Mouse (Mus musculus): ENCODE data around the gene Zfp664. TPM values are rescaled to one million over a fixed set of nuclear protein-coding genes. Genes with fewer than 3 reads are reported as not detected.

Gene Zfp664
- polyA plus RNA-seq, 1 experiment from 2014 or later, result 110 TPM

DNA sequence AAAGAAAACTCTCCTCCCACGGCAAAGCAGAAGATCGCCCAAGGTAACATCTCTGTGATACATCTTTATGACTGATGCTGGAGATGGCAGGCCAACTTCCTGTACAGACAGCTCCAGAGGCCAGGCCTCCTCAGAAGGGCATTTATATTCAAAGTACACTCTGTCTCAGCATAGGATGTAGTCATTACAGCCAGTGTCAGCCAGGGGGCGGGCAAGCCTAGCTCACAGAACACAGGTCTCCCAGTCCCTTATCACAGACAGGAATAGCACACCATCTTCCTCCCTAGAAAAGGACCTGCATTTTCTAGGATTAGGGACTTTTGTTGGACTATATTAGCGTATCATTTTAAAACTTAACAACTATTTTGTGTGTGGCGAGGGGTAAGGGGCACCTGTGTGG lies 46.4 kb downstream of the Zfp664 start:
- H3K27me3 ChIP-seq (ENCODE audit: insufficient read depth, low read length), result no peaks in the 10 kb centered on the region
- H3K9ac ChIP-seq (replicated peaks; ENCODE audit: low read length), result no peak overlapping the region
- no peak overlapping the region for H3K27ac ChIP-seq (ENCODE audit: low read length)
- no peak overlapping the region for H3K4me2 ChIP-seq (replicated peaks; ENCODE audit: low read depth, low read length)
- no peak overlapping the region for H3K4me3 ChIP-seq (ENCODE audit: low read length)
- H3K9me3 ChIP-seq (ENCODE audit: low read length), result no peaks in the 10 kb centered on the region
- ATAC-seq (ENCODE audit: low FRiP score, low TSS enrichment), result peak; percentile 62
- no peaks in the 10 kb centered on the region for H3K36me3 ChIP-seq (ENCODE audit: insufficient read depth, low read length)
- WGBS, result 22% methylated on average over 5 of the region's 5 CpGs
- no peaks in the 10 kb centered on the region for H3K4me1 ChIP-seq (ENCODE audit: insufficient read depth, low read length)

- Histone ChIP-seq H3K27me3 (ENCODE audit: insufficient read depth, low read length) (no peaks in the 10 kb centered on the region), H3K36me3 (ENCODE audit: insufficient read depth, low read length) (no peaks in the 10 kb centered on the region), H3K9me3 (ENCODE audit: low read length) (no peaks in the 10 kb centered on the region), H3K27ac (ENCODE audit: low read length) (no peak overlapping the region), H3K4me1 (ENCODE audit: insufficient read depth, low read length) (no peaks in the 10 kb centered on the region), H3K4me2 (replicated peaks; ENCODE audit: low read depth, low read length) (no peak overlapping the region), H3K9ac (replicated peaks; ENCODE audit: low read length) (no peak overlapping the region), H3K4me3 (ENCODE audit: low read length) (no peak overlapping the region)
- 78% methylated on average over 6 of the region's 7 CpGs for WGBS
- no peak for ATAC-seq (ENCODE audit: low FRiP score, low TSS enrichment)
Observed at GRCm38 (mm10) chr5:124912276-124912675, 49.8 kb downstream of the Zfp664 start.

DNA sequence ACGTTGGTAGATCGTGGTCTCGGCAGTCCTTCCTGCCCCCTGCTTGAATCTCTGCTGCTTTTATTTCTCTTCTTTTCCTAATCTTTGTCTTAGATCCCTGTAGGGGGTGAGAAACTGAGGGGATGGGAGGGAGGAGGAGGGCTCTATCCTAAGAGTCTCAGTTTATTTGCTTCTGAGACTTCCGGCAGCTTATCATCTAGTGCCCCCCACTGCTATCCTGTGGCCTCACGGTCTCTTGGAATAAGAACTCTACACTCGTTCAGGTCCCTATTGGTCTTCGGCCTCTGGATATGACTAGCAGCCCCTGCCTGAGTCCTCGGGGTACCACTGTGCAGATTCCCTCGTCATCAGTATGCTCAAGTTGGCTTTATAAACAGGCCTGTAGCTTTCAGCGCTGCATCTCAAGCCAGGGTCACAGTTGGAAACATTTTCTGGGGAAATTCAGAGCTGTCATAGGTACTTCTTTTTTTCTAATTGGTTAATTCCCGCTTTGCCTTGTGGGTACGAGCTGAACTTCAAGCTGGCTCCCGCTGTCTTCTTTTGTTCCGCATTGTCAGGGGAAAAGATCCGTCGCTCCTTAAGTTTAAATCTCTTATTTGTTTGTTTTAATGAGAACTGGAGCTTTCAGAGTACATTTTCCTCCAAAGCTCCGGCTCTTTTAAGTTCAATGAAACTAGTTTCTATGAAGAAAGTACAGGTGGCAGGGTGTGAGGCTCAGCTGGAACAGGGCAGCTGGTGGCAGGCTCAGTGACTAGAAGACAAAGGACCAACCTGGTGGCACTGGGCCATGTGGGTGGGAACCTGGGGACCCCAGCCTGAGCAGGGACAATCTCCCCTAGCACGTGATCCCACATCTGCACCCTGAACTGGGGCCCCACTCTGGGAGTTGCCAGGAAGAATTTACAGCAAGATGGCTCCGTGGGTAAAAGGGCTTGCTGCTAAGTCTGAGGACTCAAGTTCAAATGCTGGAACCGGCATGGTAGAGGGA lies 50.7 kb downstream of the Zfp664 start:
- Histone ChIP-seq H3K9ac (replicated peaks; ENCODE audit: low read length) (no peak overlapping the region), H3K27ac (ENCODE audit: low read length) (no peak overlapping the region), H3K4me2 (replicated peaks; ENCODE audit: low read depth, low read length) (no peak overlapping the region), H3K9me3 (ENCODE audit: low read length) (no peaks in the 10 kb centered on the region), H3K4me3 (ENCODE audit: low read length) (no peak overlapping the region), H3K36me3 (ENCODE audit: insufficient read depth, low read length) (no peaks in the 10 kb centered on the region), H3K4me1 (ENCODE audit: insufficient read depth, low read length) (no peaks in the 10 kb centered on the region), H3K27me3 (ENCODE audit: insufficient read depth, low read length) (no peaks in the 10 kb centered on the region)
- WGBS, result 64% methylated on average over 20 of the region's 20 CpGs
- no peak for ATAC-seq (ENCODE audit: low FRiP score, low TSS enrichment)

- Histone ChIP-seq H3K36me3 (ENCODE audit: insufficient read depth, low read length) (no peaks in the 10 kb centered on the region), H3K27me3 (ENCODE audit: insufficient read depth, low read length) (no peaks in the 10 kb centered on the region), H3K4me3 (ENCODE audit: low read length) (no peak overlapping the region), H3K4me2 (replicated peaks; ENCODE audit: low read depth, low read length) (no peak overlapping the region), H3K9me3 (ENCODE audit: low read length) (no peaks in the 10 kb centered on the region), H3K9ac (replicated peaks; ENCODE audit: low read length) (no peak overlapping the region), H3K4me1 (ENCODE audit: insufficient read depth, low read length) (peaks cover 8% of the 10 kb centered on the region), H3K27ac (ENCODE audit: low read length) (no peak overlapping the region)
- 71% methylated on average over 3 of the region's 3 CpGs for WGBS
- ATAC-seq (ENCODE audit: low FRiP score, low TSS enrichment), result no peak
Observed at GRCm38 (mm10) chr5:124919798-124920197, 57.3 kb downstream of the Zfp664 start.

GRCm38 (mm10) chr5:124921410-124921809 lies 58.9 kb downstream of the Zfp664 start:
- Histone ChIP-seq H3K4me2 (replicated peaks; ENCODE audit: low read depth, low read length) (no peak overlapping the region), H3K27me3 (ENCODE audit: insufficient read depth, low read length) (no peaks in the 10 kb centered on the region)

DNA sequence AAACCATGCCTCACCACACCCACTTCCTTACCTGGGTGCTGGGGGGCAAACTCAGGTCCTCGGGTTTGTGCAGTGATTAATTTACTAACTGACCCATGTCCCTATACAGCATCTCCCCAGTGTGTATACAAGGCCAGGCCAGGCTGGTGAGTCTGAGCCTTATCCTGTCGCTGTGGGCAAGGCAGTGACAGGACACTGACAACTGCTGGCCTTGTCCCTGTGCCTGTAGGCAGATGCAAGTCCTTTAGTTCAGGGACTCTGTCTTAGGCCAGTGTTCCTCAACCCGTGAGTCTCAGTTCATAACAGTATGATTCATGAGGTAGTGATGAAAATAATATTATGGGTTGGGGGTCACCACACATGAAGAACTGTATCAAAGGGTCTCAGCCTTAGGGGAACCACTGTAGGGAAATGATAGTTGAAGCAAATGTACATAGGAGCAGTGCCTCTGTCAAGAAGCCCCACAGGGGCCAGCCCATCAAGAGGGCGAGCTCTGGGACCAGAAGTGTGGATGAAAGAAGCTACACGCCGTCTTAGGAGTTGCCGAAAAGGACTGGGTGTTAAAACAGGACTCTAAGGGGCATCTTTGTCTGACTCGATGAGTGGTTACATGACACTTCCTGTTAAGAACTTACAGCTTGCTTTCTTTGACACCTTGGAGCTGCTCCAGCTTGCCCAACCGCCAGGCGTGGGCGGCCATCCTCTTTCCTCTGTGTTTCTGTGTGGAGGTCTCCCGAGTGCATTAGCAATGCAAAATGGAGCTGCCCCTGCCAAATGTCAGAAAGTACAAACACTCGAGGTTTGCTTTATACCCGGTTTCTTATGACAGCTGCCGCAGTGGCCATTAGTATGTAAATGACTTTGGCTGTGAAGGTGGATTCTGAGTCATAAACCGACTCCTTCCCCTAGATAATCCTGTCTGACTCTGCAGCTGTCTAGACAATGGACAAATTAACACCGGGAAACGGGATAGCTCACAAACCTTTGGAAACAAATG lies 60.2 kb downstream of the Zfp664 start:
- Histone ChIP-seq H3K4me1 (ENCODE audit: insufficient read depth, low read length) (peaks cover 8% of the 10 kb centered on the region), H3K4me2 (replicated peaks; ENCODE audit: low read depth, low read length) (peak overlapping the region; percentile 4; the same call in 1 of the 2 replicates), H3K27me3 (ENCODE audit: insufficient read depth, low read length) (no peaks in the 10 kb centered on the region), H3K4me3 (ENCODE audit: low read length) (no peak overlapping the region), H3K9me3 (ENCODE audit: low read length) (no peaks in the 10 kb centered on the region), H3K27ac (ENCODE audit: low read length) (no peak overlapping the region), H3K9ac (replicated peaks; ENCODE audit: low read length) (0 out of 2 replicates have a peak overlapping the region, but pooled peaks have one; percentile 6), H3K36me3 (ENCODE audit: insufficient read depth, low read length) (no peaks in the 10 kb centered on the region)
- ATAC-seq (ENCODE audit: low FRiP score, low TSS enrichment), result 0 out of 2 replicates have a peak, but pooled peaks have one; percentile 12
- 15% methylated on average over 18 of the region's 18 CpGs for WGBS

More at GRCm38 (mm10) chr5:124921410-124921809, 58.9 kb downstream of the Zfp664 start:
- no peak overlapping the region for H3K27ac ChIP-seq (ENCODE audit: low read length)
- no peak for ATAC-seq (ENCODE audit: low FRiP score, low TSS enrichment)
- peaks cover 8% of the 10 kb centered on the region for H3K4me1 ChIP-seq (ENCODE audit: insufficient read depth, low read length)
- no peak overlapping the region for H3K4me3 ChIP-seq (ENCODE audit: low read length)
- H3K36me3 ChIP-seq (ENCODE audit: insufficient read depth, low read length), result no peaks in the 10 kb centered on the region
- no peak overlapping the region for H3K9ac ChIP-seq (replicated peaks; ENCODE audit: low read length)
- no peaks in the 10 kb centered on the region for H3K9me3 ChIP-seq (ENCODE audit: low read length)

DNA sequence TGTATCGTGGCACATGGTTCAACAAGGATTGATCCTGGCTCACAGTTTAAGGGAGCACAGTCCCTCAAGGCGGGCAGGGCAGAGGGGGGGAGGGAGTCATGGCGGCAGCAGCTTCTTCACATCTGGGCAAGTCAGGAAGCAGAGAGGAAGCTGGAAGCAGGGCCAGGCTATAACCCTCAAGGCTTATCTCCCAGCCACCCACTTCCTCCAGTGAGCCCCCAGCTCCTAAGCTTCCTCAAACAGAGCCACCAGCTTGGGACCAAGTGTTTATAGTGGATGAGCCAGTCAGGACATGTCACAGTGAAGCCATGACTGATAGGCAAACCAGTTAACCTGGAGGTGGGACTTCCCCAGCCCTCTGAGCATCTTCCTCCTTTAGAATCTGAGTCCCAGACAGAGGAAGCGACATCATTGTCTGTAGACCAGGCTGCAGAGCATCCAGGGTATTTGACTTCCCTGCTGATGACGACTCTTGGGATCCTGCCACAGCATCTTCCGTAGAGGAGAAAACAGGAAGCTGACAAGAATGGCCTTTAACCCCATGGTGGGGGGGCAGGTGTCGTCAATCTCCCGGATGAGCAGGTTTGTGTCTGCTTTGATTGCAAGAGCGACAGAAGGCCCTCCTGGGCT lies 67.0 kb downstream of the Zfp664 start:
- Histone ChIP-seq H3K9me3 (ENCODE audit: low read length) (peaks cover 5% of the 10 kb centered on the region; the same call in 1 of the 2 replicates), H3K9ac (replicated peaks; ENCODE audit: low read length) (no peak overlapping the region), H3K4me3 (ENCODE audit: low read length) (no peak overlapping the region), H3K4me1 (ENCODE audit: insufficient read depth, low read length) (no peaks in the 10 kb centered on the region), H3K4me2 (replicated peaks; ENCODE audit: low read depth, low read length) (no peak overlapping the region), H3K36me3 (ENCODE audit: insufficient read depth, low read length) (no peaks in the 10 kb centered on the region), H3K27ac (ENCODE audit: low read length) (no peak overlapping the region), H3K27me3 (ENCODE audit: insufficient read depth, low read length) (no peaks in the 10 kb centered on the region)
- no peak for ATAC-seq (ENCODE audit: low FRiP score, low TSS enrichment)
- WGBS, result 71% methylated on average over 9 of the region's 9 CpGs

DNA sequence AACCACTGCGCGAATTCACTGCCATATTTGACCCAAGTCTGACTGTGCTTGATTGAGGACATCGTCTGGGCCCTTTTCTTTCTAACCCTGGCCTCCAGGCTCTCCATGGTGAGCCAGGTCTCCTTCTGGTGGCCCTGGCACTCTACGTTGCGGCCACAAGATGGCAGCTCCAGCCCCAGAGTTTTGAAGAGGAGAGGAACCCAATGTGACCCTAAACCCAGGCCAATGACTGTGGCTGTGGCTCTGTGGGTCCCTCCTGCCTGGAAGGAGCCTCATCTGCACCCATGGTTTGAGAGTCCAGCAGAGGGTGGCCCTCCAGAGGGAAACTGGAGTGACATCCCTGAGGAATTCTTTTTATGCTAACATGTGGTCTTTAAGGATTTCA lies 67.6 kb downstream of the Zfp664 start:
- Histone ChIP-seq H3K4me3 (ENCODE audit: low read length) (no peak overlapping the region), H3K36me3 (ENCODE audit: insufficient read depth, low read length) (no peaks in the 10 kb centered on the region), H3K27me3 (ENCODE audit: insufficient read depth, low read length) (no peaks in the 10 kb centered on the region), H3K4me2 (replicated peaks; ENCODE audit: low read depth, low read length) (no peak overlapping the region), H3K9ac (replicated peaks; ENCODE audit: low read length) (no peak overlapping the region), H3K9me3 (ENCODE audit: low read length) (peaks cover 5% of the 10 kb centered on the region; the same call in 1 of the 2 replicates), H3K27ac (ENCODE audit: low read length) (no peak overlapping the region), H3K4me1 (ENCODE audit: insufficient read depth, low read length) (no peaks in the 10 kb centered on the region)
- no peak for ATAC-seq (ENCODE audit: low FRiP score, low TSS enrichment)
- 41% methylated on average over 5 of the region's 5 CpGs for WGBS

DNA sequence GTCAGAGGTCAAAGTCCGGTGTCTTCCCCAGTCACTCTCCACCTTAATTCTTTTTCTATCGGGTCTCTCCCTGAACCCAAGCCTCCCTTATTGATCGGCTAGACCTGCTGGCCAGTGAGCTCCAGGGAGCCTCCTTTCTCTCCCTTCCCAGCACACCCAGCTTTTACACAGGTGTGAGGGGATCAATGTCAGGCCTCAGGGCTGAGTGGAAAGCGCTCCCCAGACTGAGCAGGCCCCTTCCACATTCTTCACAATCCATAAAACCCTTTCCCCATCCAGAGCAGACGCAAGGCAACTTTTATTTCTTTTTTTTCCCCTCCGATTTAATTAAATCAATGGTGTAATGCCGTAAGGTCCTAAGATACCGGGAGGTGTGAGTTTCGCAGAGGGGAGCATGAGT lies 68.1 kb downstream of the Zfp664 start:
- WGBS, result 63% methylated on average over 9 of the region's 9 CpGs
- H3K4me1 ChIP-seq (ENCODE audit: insufficient read depth, low read length), result no peaks in the 10 kb centered on the region

More for the DNA sequence above, 68.1 kb downstream of the Zfp664 start:
- H3K9me3 ChIP-seq (ENCODE audit: low read length), result peaks cover 5% of the 10 kb centered on the region; the same call in 1 of the 2 replicates
- H3K4me2 ChIP-seq (replicated peaks; ENCODE audit: low read depth, low read length), result no peak overlapping the region
- no peak overlapping the region for H3K27ac ChIP-seq (ENCODE audit: low read length)
- H3K9ac ChIP-seq (replicated peaks; ENCODE audit: low read length), result no peak overlapping the region
- no peaks in the 10 kb centered on the region for H3K27me3 ChIP-seq (ENCODE audit: insufficient read depth, low read length)
- ATAC-seq (ENCODE audit: low FRiP score, low TSS enrichment), result no peak
- H3K4me3 ChIP-seq (ENCODE audit: low read length), result no peak overlapping the region
- no peaks in the 10 kb centered on the region for H3K36me3 ChIP-seq (ENCODE audit: insufficient read depth, low read length)
